Mouse (Mus musculus) hindbrain, embryonic 16.5 days (tissue): ENCODE results near the gene Kynu. TPM values are rescaled to one million over a fixed set of nuclear protein-coding genes. Genes with fewer than 3 reads are reported as not detected.

Experiments used
- ATAC-seq: fragments of 200-750 bp; cut with Nextera tagmentation; 2 replicates; pipeline ENCODE4 v1.8.0; 2017; ENCODE audit warnings: moderate TSS enrichment, moderate library complexity
- H3K27ac ChIP-seq: fragments of 300-500 bp; sonication (generic); 2 replicates; pipeline ENCODE4 v1.5.1; 2014; ENCODE audit warnings: low read depth, mild to moderate bottlenecking, control low read depth, low read length, moderate library complexity
- H3K27me3 ChIP-seq: fragments of 300-500 bp; sonication (generic); replicated peaks from 2 replicates; pipeline ENCODE4 v1.6.1; 2014; ENCODE audit warnings: low read length; ENCODE audit not compliant: control insufficient read depth, insufficient read depth
- H3K36me3 ChIP-seq: fragments of 300-500 bp; sonication (generic); 2 replicates; pipeline ENCODE4 v1.6.1; 2014; ENCODE audit warnings: mild to moderate bottlenecking, low read length, moderate library complexity, mixed read lengths; ENCODE audit not compliant: control insufficient read depth, insufficient read depth
- H3K4me1 ChIP-seq: fragments of 300-500 bp; sonication (generic); 2 replicates; pipeline ENCODE4 v1.6.1; 2014; ENCODE audit warnings: low read depth, low read length; ENCODE audit not compliant: control insufficient read depth, insufficient read depth
- H3K4me2 ChIP-seq: fragments of 300-500 bp; sonication (generic); 2 replicates; pipeline ENCODE4 v1.6.1; 2014; ENCODE audit warnings: mild to moderate bottlenecking, low read length, control low read depth, moderate library complexity
- H3K4me3 ChIP-seq: fragments of 300-500 bp; sonication (generic); 2 replicates; pipeline ENCODE4 v1.5.1; 2014; ENCODE audit warnings: mild to moderate bottlenecking, low read length, control low read depth, moderate library complexity
- H3K9ac ChIP-seq: fragments of 300-500 bp; sonication (generic); 2 replicates; pipeline ENCODE4 v1.6.1; 2014; ENCODE audit warnings: low read depth, mild to moderate bottlenecking, control low read depth, low read length, moderate library complexity
- H3K9me3 ChIP-seq: fragments of 300-500 bp; sonication (generic); 2 replicates; pipeline ENCODE4 v1.6.1; 2014; ENCODE audit warnings: mild to moderate bottlenecking, low read length, moderate library complexity; ENCODE audit not compliant: control insufficient read depth
- WGBS: fragments of 180-500 bp; shearing (Covaris S2); extraction: QIAGEN DNeasy Blood & Tissue Kit; methylation state at CpG from one replicate; pipeline ENCODE4 v1.1.7; 2014; 5-methylcytosine and 5-hydroxymethylcytosine counted together
- polyA plus RNA-seq: library from polyadenylated mRNA; unstranded; fragments of >200 nt; fragmentation: Nextera tagmentation; extraction: Ambion mirVana; gene quantifications from 2 replicates; pipeline ENCODE4 v1.2.1, GENCODE M21; 2015

The Kynu gene
- polyA plus RNA-seq = 0.18 and 0.20 TPM in 2 replicates

DNA sequence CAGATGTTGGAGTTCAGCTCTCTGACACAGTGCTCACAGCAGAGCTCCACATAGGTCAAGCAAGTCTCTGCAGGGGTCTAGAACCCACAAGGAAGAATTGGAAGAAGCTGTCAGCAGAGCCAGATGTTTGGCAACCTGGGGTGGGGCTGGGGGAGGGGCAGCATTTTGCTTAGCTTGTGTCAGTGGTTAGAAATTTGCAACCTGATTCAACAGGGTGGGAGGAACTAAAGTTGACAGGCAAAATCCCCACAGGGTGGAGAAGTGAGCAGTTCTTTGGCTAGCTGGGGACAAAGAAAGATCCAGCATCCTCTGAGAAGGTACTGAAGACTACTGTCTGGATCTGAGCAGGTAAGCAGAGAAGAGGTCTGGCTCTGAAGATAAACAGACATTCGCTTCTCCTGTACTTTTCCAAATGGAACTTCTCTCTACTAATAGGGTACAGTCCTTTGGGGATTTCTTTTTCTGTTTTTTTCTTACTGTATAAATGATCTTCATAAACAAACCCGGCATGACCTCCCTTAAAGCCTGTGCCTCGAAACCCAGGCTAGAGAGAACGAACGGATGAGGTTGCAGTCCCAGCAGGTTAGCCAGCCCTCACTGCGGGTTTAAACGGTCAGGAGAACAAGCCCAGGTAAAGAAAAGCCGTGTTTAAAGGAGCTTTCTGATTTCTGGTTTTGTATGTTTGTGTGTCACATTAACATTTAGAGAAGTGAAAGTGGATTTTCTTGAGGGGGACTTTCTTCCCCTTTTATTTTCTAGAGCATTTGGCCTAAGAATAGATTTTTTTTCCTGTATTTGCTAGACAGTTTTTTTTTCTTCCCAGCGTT is at the start of gene Kynu:
Kynu (plus strand) TSS at position 268 of the 827 bp plus-strand sequence.
- WGBS = 27% methylated on average over 9 of the region's 9 CpGs
- H3K27ac ChIP-seq = no peak within 1 kb of the TSS
- no peak for ATAC-seq
- H3K36me3 ChIP-seq = no peaks in the 10 kb centered on the region
- H3K4me1 ChIP-seq = no peaks in the 10 kb centered on the region
- H3K4me3 ChIP-seq = no peak within 1 kb of the TSS
- no peaks in the 10 kb centered on the region for H3K27me3 ChIP-seq
- H3K9ac ChIP-seq = no peak within 1 kb of the TSS
- no peak within 1 kb of the TSS for H3K4me2 ChIP-seq
- H3K9me3 ChIP-seq = no peaks in the 10 kb centered on the region

DNA sequence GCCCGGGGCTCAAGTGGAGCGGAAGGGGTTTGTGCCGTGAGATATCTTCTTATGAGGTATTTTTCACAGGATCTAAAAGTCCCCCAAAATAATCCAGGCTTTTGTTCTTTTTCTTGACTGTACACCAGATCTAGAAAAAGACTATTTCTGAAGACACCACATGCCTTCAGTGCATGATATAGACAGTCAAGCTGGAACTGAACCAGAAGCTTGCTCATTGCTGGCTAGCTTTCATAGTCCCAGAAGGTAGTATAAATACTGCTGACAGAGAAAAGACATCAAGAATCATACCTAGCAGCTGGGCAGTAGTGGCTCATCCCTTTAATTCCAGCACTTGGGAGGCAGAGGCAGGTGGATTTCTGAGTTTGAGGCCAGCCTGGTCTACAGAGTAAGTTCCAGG is 48.9 kb upstream of the Kynu start:
- ATAC-seq = no peak
- WGBS = 100% methylated on average over 3 of the region's 3 CpGs
- no peaks in the 10 kb centered on the region for H3K27me3 ChIP-seq
- no peaks in the 10 kb centered on the region for H3K9me3 ChIP-seq
- H3K4me1 ChIP-seq = no peaks in the 10 kb centered on the region
- H3K4me2 ChIP-seq = no peak overlapping the region
- no peak overlapping the region for H3K9ac ChIP-seq
- H3K4me3 ChIP-seq = no peak overlapping the region
- H3K36me3 ChIP-seq = no peaks in the 10 kb centered on the region
- no peak overlapping the region for H3K27ac ChIP-seq

DNA sequence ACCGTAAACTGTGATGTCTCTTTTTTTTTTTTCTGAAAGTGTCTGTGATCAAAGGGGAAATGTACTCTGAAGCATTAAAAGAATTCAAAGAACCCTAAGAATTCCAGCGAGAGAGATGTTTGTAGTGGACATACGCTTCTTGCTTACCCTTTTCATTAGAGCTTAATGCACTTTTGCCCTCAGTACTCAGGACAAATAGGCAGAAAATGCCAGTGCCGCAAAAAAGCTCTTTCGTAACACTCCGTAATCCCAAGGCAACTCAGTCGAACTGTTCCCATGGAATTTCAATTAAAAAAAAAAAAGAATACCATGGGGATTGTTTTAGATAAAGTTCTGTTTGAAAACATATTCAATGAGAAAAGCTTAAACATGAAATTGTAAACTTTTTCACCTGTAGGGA is 41.3 kb upstream of the Kynu start:
- H3K27ac ChIP-seq = no peak overlapping the region
- no peak overlapping the region for H3K4me2 ChIP-seq
- H3K9me3 ChIP-seq = peaks cover 3% of the 10 kb centered on the region; the same call in 1 of the 2 replicates
- no peaks in the 10 kb centered on the region for H3K27me3 ChIP-seq
- H3K9ac ChIP-seq = no peak overlapping the region
- no peak for ATAC-seq
- H3K4me3 ChIP-seq = no peak overlapping the region
- no peaks in the 10 kb centered on the region for H3K36me3 ChIP-seq
- no peaks in the 10 kb centered on the region for H3K4me1 ChIP-seq
- WGBS = 17% methylated on average over 7 of the region's 7 CpGs

DNA sequence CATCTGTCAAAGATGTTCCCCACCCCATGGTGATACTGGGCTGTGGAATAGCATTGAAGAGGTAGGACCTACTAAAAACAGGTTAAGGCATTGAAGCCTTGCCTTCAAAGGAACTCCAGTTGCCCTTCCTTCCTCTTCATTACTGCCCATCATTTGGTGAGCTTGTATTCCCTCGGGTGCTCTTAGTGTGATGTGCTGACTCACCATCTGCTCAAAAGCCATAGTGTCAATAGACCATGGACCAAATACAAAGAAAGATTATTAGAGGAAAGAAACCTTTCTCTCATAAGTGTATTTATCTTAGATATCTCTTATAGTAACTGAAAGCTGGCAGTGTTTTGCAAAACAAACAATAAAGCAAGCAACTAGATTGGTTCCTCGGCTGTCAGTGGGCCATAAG is 20.7 kb upstream of the Kynu start:
- H3K4me2 ChIP-seq = no peak overlapping the region
- H3K27me3 ChIP-seq = no peaks in the 10 kb centered on the region
- no peak overlapping the region for H3K9ac ChIP-seq
- no peaks in the 10 kb centered on the region for H3K36me3 ChIP-seq
- H3K4me3 ChIP-seq = no peak overlapping the region
- no peaks in the 10 kb centered on the region for H3K9me3 ChIP-seq
- H3K27ac ChIP-seq = no peak overlapping the region
- 86% methylated on average over 2 of the region's 2 CpGs for WGBS
- H3K4me1 ChIP-seq = no peaks in the 10 kb centered on the region
- no peak for ATAC-seq

DNA sequence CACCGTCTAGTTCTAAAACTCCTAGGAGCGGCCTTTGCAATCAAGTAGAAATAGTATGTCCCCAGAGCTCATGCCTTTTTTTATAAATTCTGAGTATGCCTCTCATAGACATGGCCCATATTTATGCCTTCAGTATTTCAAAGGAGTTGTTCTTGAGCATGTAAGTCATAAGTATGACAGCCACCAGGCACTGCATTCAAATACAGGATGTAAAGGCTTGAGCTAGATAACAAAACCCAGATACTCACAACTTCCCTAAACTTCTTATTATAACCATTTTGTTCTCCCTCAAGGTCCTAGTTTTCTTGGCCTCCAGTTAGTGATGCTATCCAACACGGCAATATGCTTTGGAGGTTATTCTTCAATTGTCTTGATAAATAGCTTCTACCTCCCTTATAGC is 12.5 kb upstream of the Kynu start:
- no peak overlapping the region for H3K9ac ChIP-seq
- H3K4me1 ChIP-seq = no peaks in the 10 kb centered on the region
- H3K4me3 ChIP-seq = no peak overlapping the region
- H3K4me2 ChIP-seq = no peak overlapping the region
- H3K27me3 ChIP-seq = no peaks in the 10 kb centered on the region
- 92% methylated on average over 3 of the region's 3 CpGs for WGBS
- H3K9me3 ChIP-seq = no peaks in the 10 kb centered on the region
- no peaks in the 10 kb centered on the region for H3K36me3 ChIP-seq
- no peak for ATAC-seq
- H3K27ac ChIP-seq = no peak overlapping the region

DNA sequence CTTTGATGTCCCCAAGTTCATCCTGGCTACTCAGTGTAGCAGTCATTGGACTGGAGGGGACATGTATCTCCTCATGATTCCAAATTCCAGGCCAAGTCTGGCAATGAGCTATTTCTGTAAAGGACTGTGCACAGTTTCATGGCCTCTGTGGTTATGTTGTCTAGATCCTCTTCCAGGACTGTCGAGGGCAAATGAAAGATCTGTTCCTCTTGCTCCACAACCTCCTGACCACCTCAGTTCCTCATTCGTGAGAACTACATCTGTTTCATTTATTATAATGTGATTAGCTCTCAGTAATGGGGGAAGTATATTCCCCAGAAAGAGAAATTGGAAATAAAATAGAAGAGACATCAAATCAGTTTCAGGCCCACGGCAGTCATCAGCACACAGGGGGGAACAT is 9.5 kb upstream of the Kynu start:
- Histone ChIP-seq H3K9ac (no peak overlapping the region), H3K27ac (no peak overlapping the region), H3K9me3 (no peaks in the 10 kb centered on the region), H3K4me2 (no peak overlapping the region), H3K4me1 (no peaks in the 10 kb centered on the region), H3K27me3 (no peaks in the 10 kb centered on the region), H3K4me3 (no peak overlapping the region), H3K36me3 (no peaks in the 10 kb centered on the region)
- WGBS = 78% methylated on average over 3 of the region's 3 CpGs
- no peak for ATAC-seq

DNA sequence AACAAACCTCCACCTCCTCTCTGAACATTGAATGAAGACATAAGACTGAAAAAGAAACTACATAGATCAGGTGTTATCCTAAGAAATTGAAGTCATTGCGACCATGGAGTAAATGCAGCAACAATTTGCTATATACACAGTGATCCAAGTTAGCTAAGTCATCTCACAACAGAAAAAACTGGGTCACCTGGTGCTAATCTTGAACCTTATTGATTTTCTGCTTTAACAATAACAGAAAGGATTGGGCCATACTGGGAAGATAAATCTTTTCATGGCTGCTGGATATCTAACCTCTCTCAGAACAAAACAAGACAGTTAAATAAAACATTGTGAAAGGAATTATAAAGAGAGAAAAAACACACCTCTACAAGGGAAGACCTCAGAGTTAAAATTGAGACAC is 8.7 kb upstream of the Kynu start:
- H3K4me2 ChIP-seq = no peak overlapping the region
- no peak overlapping the region for H3K4me3 ChIP-seq
- no peak for ATAC-seq
- no peak overlapping the region for H3K27ac ChIP-seq
- WGBS = 94% methylated on average over 1 of the region's 1 CpGs
- H3K4me1 ChIP-seq = no peaks in the 10 kb centered on the region
- H3K9ac ChIP-seq = no peak overlapping the region
- H3K9me3 ChIP-seq = no peaks in the 10 kb centered on the region
- no peaks in the 10 kb centered on the region for H3K36me3 ChIP-seq
- H3K27me3 ChIP-seq = no peaks in the 10 kb centered on the region

DNA sequence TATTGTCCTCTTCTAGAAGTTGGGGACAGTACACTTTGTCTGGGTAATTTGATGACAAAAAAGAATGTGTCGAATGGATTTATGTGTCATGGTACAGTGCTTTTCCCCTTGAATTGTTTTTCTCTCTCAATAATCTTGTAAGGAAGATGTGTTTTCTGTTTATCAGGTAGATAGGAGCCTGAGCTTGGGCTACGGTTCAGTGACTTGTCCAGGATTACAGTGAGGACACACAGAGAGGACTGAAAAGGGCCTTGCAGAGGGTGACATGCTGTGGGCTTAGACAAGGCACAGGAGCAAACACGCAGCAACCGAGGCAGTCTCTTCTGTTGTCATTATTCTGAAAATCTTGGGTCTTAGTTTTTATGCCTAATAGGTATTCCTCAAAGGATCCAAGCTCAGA is 913 bp upstream of the Kynu start:
- Histone ChIP-seq H3K4me1 (no peaks in the 10 kb centered on the region), H3K4me3 (no peak overlapping the region), H3K27ac (no peak overlapping the region), H3K36me3 (no peaks in the 10 kb centered on the region), H3K4me2 (no peak overlapping the region), H3K9ac (no peak overlapping the region), H3K27me3 (no peaks in the 10 kb centered on the region), H3K9me3 (no peaks in the 10 kb centered on the region)
- no peak for ATAC-seq
- WGBS = 65% methylated on average over 4 of the region's 4 CpGs

DNA sequence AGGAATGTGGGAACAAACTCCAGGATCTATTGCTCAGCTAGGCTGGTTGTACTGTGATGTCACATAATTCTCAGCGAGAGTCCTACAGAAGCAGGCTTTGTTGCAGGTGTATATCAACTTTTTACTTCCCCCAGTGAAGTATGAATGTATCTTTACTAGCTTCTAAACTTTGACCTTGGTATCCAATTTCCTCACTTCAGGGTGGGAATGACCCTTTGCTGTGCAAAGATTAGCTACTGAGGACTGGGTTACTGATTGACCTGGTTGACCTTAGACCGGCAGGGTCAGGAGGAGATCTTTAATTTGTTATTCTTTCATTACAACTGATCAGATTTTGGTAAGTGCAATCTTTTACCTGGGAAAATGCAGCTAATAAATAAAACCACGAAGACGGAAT is 758 bp downstream of the Kynu start:
- Histone ChIP-seq H3K36me3 (no peaks in the 10 kb centered on the region), H3K4me1 (no peaks in the 10 kb centered on the region), H3K4me2 (no peak overlapping the region), H3K9ac (no peak overlapping the region), H3K9me3 (no peaks in the 10 kb centered on the region), H3K4me3 (no peak overlapping the region), H3K27me3 (no peaks in the 10 kb centered on the region), H3K27ac (no peak overlapping the region)
- WGBS = 56% methylated on average over 4 of the region's 4 CpGs
- no peak for ATAC-seq
